Mouse (Mus musculus): ENCODE measurements at regions not wholly inside any gene's neighbourhood (a gene's known extent, or its start where the extent isn't known, plus 50 kb on each side); places are given as distances from the start of the nearest gene placed in this dataset.
A peak's percentile ranks its signal among the peaks of the same experiment; 100 is the strongest.

- no peak for DNase-seq
Observed at GRCm38 (mm10) chr2:61922496-61922895, 119.8 kb downstream of the Tbr1 start.

GRCm38 (mm10) chr2:61938296-61938695, 108.0 kb upstream of the Slc4a10 start:
- peak; percentile 36 to 37 for DNase-seq

- DNase-seq, result no peak
Observed at GRCm38 (mm10) chr2:61965916-61966315, 80.3 kb upstream of the Slc4a10 start.

- peak in 1 of 2 experiments; percentile 18 for DNase-seq
Observed at GRCm38 (mm10) chr2:61967724-61968123, 78.5 kb upstream of the Slc4a10 start.

- DNase-seq, result peak in 1 of 2 experiments; percentile 2
Observed at GRCm38 (mm10) chr2:61970029-61970428, 76.2 kb upstream of the Slc4a10 start.

GRCm38 (mm10) chr2:61984771-61985170, 61.5 kb upstream of the Slc4a10 start:
- no peak for DNase-seq

- peak; percentile 7 to 28 for DNase-seq
Observed at GRCm38 (mm10) chr2:61986967-61987550, 59.2 kb upstream of the Slc4a10 start.

Measured in cerebellum, postnatal 14 days (tissue).